Mouse (Mus musculus) midbrain, embryonic 14.5 days (tissue): Measurements from ENCODE around the gene Cep350. TPM values are rescaled to one million over a fixed set of nuclear protein-coding genes. Genes with fewer than 3 reads are reported as not detected.

ENCODE experiments used
- ATAC-seq: fragments of 200-750 bp; cut with Nextera tagmentation; 2 replicates; pipeline ENCODE4 v1.8.0; 2017; ENCODE audit warnings: moderate number of reproducible peaks, moderate library complexity; ENCODE audit not compliant: low FRiP score, low TSS enrichment
- DNase-seq: peaks from one replicate; pipeline ENCODE4 v3.0.0-alpha.2; 2015
- H3K27ac ChIP-seq: fragments of 300-500 bp; sonication (generic); replicated peaks from 2 replicates; pipeline ENCODE4 v1.5.1; 2014; ENCODE audit warnings: mild to moderate bottlenecking, low read depth, low read length, moderate library complexity
- H3K27me3 ChIP-seq: fragments of 300-500 bp; sonication (generic); 2 replicates; pipeline ENCODE4 v1.6.1; 2014; ENCODE audit warnings: low read length, control low read depth, mixed read lengths; ENCODE audit not compliant: control insufficient read depth, insufficient read depth
- H3K36me3 ChIP-seq: fragments of 300-500 bp; sonication (generic); 2 replicates; pipeline ENCODE4 v1.6.1; 2014; ENCODE audit warnings: low read length, control low read depth; ENCODE audit not compliant: control insufficient read depth, insufficient read depth
- H3K4me1 ChIP-seq: fragments of 300-500 bp; sonication (generic); 2 replicates; pipeline ENCODE4 v1.6.1; 2014; ENCODE audit warnings: mild to moderate bottlenecking, antibody characterized with exemption, low read length, control low read depth; ENCODE audit not compliant: control insufficient read depth, insufficient read depth
- H3K4me2 ChIP-seq: fragments of 300-500 bp; sonication (generic); 2 replicates; pipeline ENCODE4 v1.6.1; 2014; ENCODE audit warnings: mild to moderate bottlenecking, low read length, moderate library complexity
- H3K4me3 ChIP-seq: fragments of 300-500 bp; sonication (generic); replicated peaks from 2 replicates; pipeline ENCODE4 v1.5.1; 2014; ENCODE audit warnings: low read depth, low read length
- H3K9ac ChIP-seq: fragments of 300-500 bp; sonication (generic); replicated peaks from 2 replicates; pipeline ENCODE4 v1.6.1; 2014; ENCODE audit warnings: mild to moderate bottlenecking, low read length, moderate library complexity
- H3K9me3 ChIP-seq: fragments of 300-500 bp; sonication (generic); 2 replicates; pipeline ENCODE4 v1.6.1; 2016; ENCODE audit warnings: low read length, control low read depth, mixed read lengths; ENCODE audit not compliant: control insufficient read depth
- WGBS: fragments of 180-500 bp; shearing (Covaris S2); extraction: QIAGEN DNeasy Blood & Tissue Kit; methylation state at CpG from one replicate; pipeline ENCODE4 v1.1.7; 2014; 5-methylcytosine and 5-hydroxymethylcytosine counted together
- polyA plus RNA-seq: library from polyadenylated mRNA; unstranded; fragments of >200 nt; fragmentation: Nextera tagmentation; extraction: Ambion mirVana; gene quantifications from 2 replicates; pipeline ENCODE4 v1.2.1, GENCODE M21; 2014

Cep350 gene
- polyA plus RNA-seq, 1 experiment from 2014 or later, result 14.6 TPM

DNA sequence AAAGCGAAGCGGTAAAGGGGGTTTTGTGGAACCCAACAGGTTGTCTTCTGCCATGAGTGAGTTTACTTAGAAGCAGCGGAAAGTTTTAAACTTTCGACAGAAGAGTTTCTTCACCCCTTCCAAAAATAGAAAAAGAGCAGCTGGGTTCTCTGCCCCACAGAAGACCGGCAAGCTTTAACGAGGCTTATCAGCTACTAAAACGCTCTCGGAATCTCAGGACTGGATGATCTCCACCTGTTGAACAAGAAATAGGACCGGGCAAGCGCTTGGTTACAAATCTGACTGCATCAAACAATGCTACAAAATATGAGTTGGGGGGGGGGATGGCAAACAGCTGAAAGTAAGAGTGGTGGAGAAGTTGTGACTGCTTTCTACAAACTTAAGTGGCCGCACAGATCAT is 17.3 kb upstream of the Cep350 start:
- Histone ChIP-seq H3K36me3 (no peaks in the 10 kb centered on the region), H3K27ac (no peak overlapping the region), H3K9ac (no peak overlapping the region), H3K9me3 (no peaks in the 10 kb centered on the region), H3K4me1 (no peaks in the 10 kb centered on the region), H3K27me3 (no peaks in the 10 kb centered on the region), H3K4me3 (no peak overlapping the region), H3K4me2 (no peak overlapping the region)
- no peak for ATAC-seq
- 83% methylated on average over 11 of the region's 11 CpGs for WGBS
- no peak for DNase-seq

DNA sequence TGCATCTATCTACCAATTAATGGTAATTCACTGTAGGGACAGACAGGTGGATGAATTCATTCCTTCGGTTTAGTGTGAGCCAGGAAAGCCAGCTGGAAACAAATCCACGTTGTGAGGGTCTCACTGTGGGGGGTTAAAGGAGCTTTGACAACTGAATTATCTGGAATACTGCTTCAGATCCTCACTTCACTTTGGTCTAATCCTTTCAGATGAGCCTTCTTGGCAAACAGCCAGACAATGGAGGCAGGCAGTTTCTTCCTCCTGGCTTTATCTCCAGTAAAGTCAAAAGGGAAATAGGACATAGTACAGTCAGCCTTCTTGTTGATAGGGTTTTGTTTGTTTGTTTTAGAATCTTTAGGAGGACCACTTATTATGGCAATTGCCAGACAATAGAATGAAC is 16.3 kb upstream of the Cep350 start:
- Histone ChIP-seq H3K4me2 (no peak overlapping the region), H3K4me3 (no peak overlapping the region), H3K27ac (no peak overlapping the region), H3K27me3 (no peaks in the 10 kb centered on the region), H3K36me3 (no peaks in the 10 kb centered on the region), H3K9me3 (no peaks in the 10 kb centered on the region), H3K4me1 (no peaks in the 10 kb centered on the region), H3K9ac (no peak overlapping the region)
- ATAC-seq (no peak), DNase-seq (peak; percentile 78)
- 0% methylated on average over 2 of the region's 2 CpGs for WGBS

DNA sequence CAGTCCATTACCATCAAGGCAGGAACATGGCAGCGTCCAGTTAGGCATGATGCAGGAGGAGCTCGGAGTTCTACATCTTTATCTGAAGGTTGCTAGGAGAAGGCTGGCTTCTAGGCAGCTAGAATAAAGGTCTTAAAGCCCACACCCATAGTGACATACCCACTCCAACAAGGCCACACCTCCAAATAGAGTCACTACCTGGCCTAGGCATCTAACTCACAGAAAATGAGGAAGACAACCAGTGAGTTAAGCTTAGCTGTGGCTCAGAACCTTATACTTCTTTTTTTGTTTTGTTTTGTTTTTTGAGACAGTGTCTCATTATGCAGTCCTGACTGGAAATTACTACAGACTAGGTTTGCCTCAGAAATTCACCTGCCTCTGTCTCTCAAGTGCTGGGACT is 14.6 kb upstream of the Cep350 start:
- whole genome bisulfite sequencing, result 66% methylated on average over 2 of the region's 2 CpGs
- Histone ChIP-seq H3K4me1 (no peaks in the 10 kb centered on the region), H3K27ac (no peak overlapping the region), H3K36me3 (no peaks in the 10 kb centered on the region), H3K9ac (no peak overlapping the region), H3K27me3 (no peaks in the 10 kb centered on the region), H3K4me2 (no peak overlapping the region), H3K9me3 (no peaks in the 10 kb centered on the region), H3K4me3 (no peak overlapping the region)
- ATAC-seq (no peak), DNase-seq (no peak)

DNA sequence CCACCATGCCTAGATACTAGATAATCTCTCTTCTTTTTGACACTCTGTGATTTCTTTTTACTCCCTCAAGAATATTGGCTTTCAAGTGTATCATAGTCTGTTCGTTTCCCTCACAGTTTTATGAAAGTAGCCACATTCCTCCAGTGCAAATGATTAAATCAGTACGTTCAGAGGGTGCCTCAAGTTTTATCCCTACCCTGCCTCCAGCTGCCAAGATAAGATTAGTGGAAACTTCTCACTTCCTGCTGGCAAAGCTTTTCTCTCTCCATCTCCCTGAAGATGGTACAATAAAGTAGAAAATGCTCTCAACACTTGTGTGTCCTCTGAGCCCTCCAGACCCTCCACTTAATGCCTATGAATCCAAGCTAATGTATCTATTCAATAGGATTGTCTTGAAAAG is 1.9 kb upstream of the Cep350 start:
- ATAC-seq (no peak), DNase-seq (no peak)
- Histone ChIP-seq H3K9ac (no peak overlapping the region), H3K4me3 (no peak overlapping the region), H3K27ac (no peak overlapping the region), H3K4me1 (peaks cover 18% of the 10 kb centered on the region), H3K27me3 (no peaks in the 10 kb centered on the region), H3K36me3 (no peaks in the 10 kb centered on the region), H3K9me3 (no peaks in the 10 kb centered on the region), H3K4me2 (no peak overlapping the region)
- WGBS, result 68% methylated on average over 2 of the region's 2 CpGs

DNA sequence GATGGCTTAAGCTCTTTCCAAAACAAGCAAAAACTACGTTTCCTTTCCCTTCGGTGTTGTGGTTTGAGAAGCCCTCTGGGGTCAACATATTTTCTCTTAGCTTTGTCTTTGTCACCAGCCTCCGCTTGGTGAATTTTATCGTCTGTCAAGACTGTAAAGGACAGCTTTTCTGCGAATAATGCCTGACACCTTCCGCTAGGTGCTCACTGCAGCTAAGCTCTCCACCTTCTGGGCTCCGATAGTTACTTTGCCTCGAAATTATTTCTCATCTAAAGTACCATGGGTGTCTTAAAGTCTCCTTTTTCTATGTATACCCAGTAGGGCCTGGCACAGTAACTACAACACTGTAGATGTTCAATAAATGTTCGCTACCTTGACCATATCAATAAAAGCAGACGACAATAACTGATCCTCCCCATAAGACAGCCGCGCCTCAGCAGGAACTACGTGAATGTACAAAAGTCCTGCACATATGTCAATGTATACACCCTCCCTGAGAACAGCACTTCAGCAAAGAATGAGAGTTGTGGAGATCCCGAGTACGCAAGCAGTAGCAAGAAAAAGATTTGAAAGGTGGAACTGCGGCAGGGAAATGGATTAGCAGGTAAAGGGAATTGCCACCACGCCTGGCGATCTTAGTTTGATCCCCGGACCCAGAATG is 794 bp upstream of the Cep350 start:
- Histone ChIP-seq H3K9me3 (no peaks in the 10 kb centered on the region), H3K36me3 (no peaks in the 10 kb centered on the region), H3K9ac (peak overlapping the region; percentile 73), H3K27me3 (no peaks in the 10 kb centered on the region), H3K27ac (peak overlapping the region; percentile 98), H3K4me1 (peaks cover 23% of the 10 kb centered on the region), H3K4me3 (peak overlapping the region; percentile 96), H3K4me2 (peak overlapping the region; percentile 59)
- no peak for DNase-seq
- 7% methylated on average over 19 of the region's 19 CpGs for WGBS
- ATAC-seq, result no peak

DNA sequence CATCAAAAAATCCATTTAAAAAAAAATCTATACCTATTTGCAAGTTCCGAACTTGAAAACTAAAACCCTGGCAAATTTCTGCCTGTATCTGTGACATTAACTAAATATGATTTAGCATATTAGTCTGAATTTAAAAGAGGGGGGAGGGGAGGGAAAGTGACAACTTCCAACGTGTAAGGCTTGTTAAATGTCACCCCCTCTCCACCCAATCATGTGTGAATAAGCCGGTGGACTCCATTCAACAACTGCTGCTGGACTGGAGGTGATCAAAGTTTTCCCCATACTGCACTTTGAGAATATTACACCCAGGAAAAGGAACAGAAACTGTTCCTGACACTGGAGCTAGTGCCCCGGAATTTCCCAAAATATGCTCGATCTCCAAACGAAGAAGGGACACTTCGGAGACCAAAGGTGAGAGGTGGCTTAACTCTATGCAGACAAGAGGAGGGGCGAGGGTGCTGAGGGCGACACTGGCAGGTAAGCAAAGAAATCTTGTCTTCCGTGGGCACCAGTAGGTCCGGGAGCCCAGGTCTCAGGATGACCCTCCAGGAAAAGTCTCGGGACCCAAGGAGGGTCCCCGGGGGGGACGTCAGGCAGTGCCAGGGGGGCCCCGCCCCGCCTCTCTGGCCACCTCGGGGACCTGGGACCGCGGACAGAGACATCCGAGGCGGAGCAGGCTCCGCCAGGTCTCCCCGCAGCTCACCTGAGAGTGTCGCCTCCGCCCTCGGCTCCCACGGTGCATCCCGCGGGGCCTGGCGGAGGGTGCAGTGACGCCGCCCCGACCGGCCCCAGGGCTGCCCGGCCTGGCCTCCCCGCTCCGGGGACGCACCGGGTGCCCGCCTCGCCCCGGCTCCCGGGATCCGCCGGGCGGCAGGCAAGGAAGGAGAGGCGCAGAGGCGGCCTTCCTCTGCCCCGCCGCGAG is 648 bp downstream of the Cep350 start:
- peak overlapping the region; percentile 98 for H3K9ac ChIP-seq
- ATAC-seq, result peak; percentile 76
- no peaks in the 10 kb centered on the region for H3K9me3 ChIP-seq
- no peak for DNase-seq
- H3K27me3 ChIP-seq, result no peaks in the 10 kb centered on the region
- H3K4me1 ChIP-seq, result peaks cover 23% of the 10 kb centered on the region
- no peaks in the 10 kb centered on the region for H3K36me3 ChIP-seq
- 1% methylated on average over 49 of the region's 51 CpGs for WGBS
- H3K4me3 ChIP-seq, result peak overlapping the region; percentile 96
- H3K27ac ChIP-seq, result peak overlapping the region; percentile 98
- H3K4me2 ChIP-seq, result peak overlapping the region; percentile 79

DNA sequence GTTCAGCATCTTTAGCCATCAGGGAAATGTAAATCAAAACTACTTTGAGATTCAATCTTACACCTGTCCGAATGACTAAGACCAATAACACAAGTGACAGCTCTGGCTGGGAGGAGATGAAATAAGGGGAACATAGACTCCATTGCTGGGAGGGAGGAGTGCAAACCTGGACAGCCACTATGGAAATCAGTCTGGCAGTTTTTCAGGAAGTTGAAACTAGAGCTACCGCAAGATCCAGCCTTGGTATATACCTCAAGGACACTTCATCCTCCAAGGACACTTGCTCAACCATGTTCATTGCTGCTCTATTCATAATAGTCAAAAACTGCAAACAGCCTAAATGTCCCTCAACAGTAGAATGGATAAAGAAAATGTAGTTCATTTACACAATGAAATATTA is 23.9 kb downstream of the Cep350 start:
- H3K9me3 ChIP-seq, result peaks cover 4% of the 10 kb centered on the region
- peaks cover 50% of the 10 kb centered on the region for H3K36me3 ChIP-seq
- no peak for ATAC-seq
- 96% methylated on average over 2 of the region's 2 CpGs for WGBS
- DNase-seq, result no peak
- H3K4me3 ChIP-seq, result no peak overlapping the region
- no peak overlapping the region for H3K27ac ChIP-seq
- no peak overlapping the region for H3K4me2 ChIP-seq
- H3K4me1 ChIP-seq, result no peaks in the 10 kb centered on the region
- no peak overlapping the region for H3K9ac ChIP-seq
- H3K27me3 ChIP-seq, result no peaks in the 10 kb centered on the region

DNA sequence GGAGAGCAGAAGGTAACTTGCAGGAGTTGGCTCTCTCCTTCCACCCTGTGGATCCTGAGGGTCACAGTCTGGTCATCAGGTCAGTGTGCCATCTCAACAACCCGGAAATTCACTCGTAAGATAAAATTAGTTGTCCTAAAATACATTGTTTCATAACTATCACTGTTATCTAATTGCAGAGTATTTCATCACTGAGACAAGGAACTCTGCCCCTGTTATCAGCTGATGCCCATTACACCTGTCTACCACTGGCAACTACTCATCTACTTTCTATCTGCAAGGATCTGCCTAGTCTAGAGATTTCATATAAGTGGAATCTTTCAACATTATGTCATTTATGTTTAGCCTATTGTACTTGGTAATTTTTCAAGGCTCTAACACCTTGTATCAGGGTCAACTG is 28.7 kb downstream of the Cep350 start:
- Histone ChIP-seq H3K4me1 (no peaks in the 10 kb centered on the region), H3K9ac (no peak overlapping the region), H3K9me3 (peaks cover 4% of the 10 kb centered on the region), H3K4me2 (no peak overlapping the region), H3K27ac (no peak overlapping the region), H3K27me3 (no peaks in the 10 kb centered on the region), H3K36me3 (peaks cover 47% of the 10 kb centered on the region), H3K4me3 (no peak overlapping the region)
- ATAC-seq, result no peak
- DNase-seq, result no peak
- 90% methylated on average over 2 of the region's 2 CpGs for WGBS

DNA sequence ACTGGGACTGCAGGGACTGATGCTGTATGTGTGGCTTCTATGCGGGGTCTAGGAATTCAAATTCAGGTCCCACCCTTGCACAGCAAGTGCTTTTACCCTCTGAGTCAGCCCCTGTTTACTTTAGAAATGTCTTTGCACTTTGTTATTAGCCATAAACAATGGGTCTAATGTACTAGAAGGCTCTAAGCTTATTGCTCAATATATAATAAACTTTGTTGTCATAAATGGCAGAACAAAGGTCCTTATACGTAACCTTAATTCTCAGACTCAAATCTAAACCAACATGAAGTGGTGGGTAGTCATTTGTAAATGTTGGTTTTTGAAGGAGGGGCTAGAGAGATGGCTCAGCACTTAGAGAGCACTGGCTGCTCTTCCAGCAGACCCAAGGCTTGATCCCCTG is 35.6 kb downstream of the Cep350 start:
- Histone ChIP-seq H3K27ac (no peak overlapping the region), H3K9me3 (no peaks in the 10 kb centered on the region), H3K9ac (no peak overlapping the region), H3K4me3 (no peak overlapping the region), H3K36me3 (peaks cover 65% of the 10 kb centered on the region), H3K4me2 (no peak overlapping the region), H3K4me1 (no peaks in the 10 kb centered on the region), H3K27me3 (no peaks in the 10 kb centered on the region)
- ATAC-seq (no peak), DNase-seq (no peak)
- WGBS, result 91% methylated on average over 2 of the region's 2 CpGs
